Mouse (Mus musculus): ENCODE measurements around the gene Pdzd9. TPM values are rescaled to one million over a fixed set of nuclear protein-coding genes. Genes with fewer than 3 reads are reported as not detected.

Pdzd9 gene
- polyA plus RNA-seq, 1 experiment from 2014 or later = 0.43 TPM

DNA sequence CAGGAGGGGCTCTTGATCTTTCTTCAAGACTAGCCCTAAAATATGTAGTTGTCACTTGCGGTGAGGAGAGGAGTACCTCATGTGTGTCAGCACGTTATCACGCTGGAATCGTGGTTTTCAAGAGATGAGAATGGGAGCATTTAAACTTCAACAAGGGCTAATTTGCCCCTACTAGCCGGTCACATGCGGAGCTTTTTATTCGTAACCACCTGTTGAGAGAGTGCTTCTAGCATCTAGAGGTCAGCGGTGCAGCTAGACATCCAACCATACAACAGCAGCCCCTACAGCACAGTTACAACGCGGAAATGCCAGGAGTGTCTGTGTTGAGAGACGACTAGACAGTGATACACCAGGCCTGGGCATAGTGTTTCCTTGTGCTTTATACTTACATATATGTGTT is 34.3 kb downstream of the Pdzd9 start:
- DNase-seq (ENCODE audit: low spot score) = peak; percentile 22

DNA sequence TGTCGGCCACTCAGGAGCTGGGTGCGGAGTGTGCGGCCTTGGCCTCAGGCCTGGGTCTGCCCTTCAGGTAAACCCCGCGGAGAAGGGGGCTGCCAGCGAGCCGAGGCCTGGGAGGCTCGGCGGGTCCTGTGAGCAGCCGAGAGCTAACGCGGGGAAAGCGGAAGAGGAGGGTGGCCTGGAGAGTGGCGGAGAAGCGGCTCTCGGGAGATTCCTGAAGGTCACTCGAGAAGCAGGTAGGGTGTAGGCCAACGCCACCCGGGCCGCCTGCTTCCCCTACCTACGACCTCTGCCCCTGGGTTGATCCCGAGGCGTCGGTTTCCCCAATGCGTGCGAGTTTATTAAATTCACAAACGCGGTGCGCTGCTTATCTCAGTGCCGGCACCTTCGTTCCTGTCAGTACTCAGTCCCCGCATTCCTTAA is 34.8 kb downstream of the Pdzd9 start:
- DNase-seq (ENCODE audit: low spot score) = no peak

DNA sequence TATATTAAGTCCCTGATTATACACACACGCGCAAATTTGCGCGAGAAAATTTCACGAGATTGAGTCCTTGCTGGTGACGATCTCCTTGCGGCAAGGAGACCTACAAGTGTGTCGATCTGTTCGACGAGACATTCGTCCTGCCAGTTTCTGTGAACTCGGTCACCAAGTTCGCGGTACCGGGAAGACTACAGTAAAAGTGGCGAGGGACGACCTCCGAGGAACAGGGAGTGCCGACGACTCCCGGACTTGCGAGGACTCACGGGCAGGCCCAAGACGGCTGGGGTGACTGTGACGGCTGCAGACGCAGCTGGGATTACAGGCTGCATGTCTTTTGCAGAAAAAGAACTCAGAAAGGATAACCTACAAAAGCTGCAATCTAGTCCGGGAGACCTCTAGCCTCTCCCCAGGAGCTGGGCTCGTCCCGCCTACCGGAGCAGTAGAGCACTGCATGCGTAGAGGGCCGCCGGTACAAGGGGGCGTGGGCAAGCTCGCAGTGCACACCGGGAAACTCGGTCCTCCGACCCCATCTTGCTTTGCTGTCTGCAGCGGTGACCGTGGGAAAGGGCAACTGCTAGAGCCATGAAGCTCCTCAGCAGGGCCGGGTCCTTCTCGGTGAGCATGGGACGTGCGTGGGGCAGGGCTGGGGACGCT is 35.3 kb downstream of the Pdzd9 start, which contains the start of gene Uqcrc2:
TSS of gene Uqcrc2 (plus strand) at position 466 of the 651 bp plus-strand sequence.
- peak; percentile 91 for DNase-seq (ENCODE audit: low spot score)

DNA sequence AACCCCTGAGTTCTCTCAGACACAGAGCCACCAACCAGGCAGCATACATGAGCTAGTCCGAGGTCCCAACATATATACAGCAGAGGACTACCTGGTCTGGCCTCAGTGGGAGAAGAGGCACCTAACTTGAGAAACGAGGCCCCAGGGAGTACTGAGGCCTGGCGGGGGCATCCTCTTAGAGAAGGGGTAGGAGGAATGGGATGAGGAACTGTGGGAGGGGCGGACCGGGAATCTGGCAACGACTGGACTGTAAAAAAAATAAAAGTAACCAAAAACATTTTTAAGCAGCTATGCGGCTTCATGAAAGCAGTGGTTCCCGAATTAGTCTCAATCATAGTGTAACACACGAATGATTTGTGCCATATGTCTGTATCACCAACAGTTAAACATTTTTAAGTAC is 35.8 kb downstream of the Pdzd9 start:
- DNase-seq (ENCODE audit: low spot score) = peak; percentile 4

DNA sequence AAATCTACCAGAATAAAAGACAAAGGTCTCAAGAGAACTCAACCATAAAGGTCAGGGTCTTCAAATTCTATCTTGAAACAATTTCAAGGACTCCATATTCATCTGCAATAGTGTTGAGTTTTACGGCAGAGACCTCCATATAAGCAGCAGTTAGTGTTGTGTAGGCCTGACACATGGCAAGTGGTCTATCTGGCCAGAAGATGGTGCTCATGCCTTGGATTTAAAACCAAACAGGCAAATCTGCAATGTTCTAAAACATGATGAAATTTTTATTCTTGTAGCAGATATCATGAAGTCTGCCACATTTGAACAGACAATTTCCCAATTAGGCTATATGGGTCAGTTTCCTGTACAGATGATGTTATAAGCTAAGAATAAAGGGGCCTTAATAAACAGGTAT is 37.6 kb downstream of the Pdzd9 start:
- peak; percentile 42 for DNase-seq (ENCODE audit: low spot score)

DNA sequence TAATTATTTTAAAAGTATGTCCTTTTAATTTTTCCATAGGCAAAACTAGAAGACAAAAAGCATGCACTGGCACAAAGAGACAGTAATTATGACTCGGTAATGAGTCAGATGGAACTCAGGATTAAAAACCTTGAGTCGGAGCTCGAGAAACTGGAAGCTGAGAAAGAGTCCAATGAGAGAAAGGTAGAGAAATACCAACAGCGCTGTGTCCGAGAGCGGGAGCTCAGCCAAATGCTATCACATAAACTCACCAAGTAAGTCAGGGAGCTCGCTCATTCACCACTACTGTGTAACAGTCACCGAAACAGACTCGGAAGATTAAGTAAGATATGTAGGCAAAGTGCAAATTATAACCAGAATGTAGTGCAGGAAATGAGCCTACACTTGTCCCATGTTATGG is 49.3 kb downstream of the Pdzd9 start:
- DNase-seq (ENCODE audit: low spot score) = no peak

DNA sequence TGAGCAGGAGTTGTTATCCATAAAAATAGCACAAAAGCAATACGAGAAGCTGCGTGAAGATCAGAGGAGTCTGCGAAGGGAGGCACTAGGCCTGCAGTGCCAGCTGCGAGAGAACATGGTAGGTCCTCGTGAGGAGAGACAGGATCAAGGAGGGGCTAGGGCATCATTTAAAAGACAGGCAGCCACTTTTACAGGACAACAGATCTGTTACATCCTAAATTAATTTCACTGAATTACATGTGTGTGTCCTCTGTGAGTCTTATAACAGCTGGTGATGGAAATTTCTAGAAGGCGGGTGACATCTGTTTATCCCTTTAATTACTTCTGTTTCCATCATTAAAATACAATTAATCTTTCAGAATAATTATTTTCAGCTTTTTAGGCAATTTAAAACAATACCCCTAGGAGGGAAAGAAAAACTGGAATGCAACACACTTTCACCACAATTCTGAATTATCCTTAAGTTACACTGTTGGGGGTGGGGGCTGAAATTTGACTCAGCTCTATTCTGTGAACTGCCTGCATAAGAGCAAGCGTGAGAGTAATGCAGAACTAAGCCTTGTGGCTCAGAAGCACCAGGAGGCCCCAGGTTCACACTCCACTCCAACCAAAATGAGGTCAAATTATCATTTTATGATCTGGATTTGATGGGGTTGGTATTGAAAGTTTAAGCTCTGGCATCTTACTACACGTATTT is 49.9 kb downstream of the Pdzd9 start:
- DNase-seq (ENCODE audit: low spot score) = no peak

Other genes with a start within 250 kb of the Pdzd9 start
- gene Uqcrc2, start 35.2 kb downstream of the Pdzd9 start, polyA plus RNA-seq (2015; fragmentation: Nextera tagmentation; extraction: Ambion mirVana) = 213 and 220 TPM in 2 replicates
- 12.5 and 14.9 TPM in 2 replicates for gene Mosmo, start 7.3 kb upstream of the Pdzd9 start, polyA plus RNA-seq (2015; fragmentation: Nextera tagmentation; extraction: Ambion mirVana)
- 0.27 and 0.31 TPM in 2 replicates for gene Vwa3a, start 69.0 kb upstream of the Pdzd9 start, polyA plus RNA-seq (2015; fragmentation: Nextera tagmentation; extraction: Ambion mirVana)
- not detected in 2 replicates for gene Gm5737, start 142.0 kb upstream of the Pdzd9 start, polyA plus RNA-seq (2015; fragmentation: Nextera tagmentation; extraction: Ambion mirVana)
- 28.2 and 30.5 TPM in 2 replicates for gene Eef2k, start 172.5 kb upstream of the Pdzd9 start, polyA plus RNA-seq (2015; fragmentation: Nextera tagmentation; extraction: Ambion mirVana)
- gene Polr3e, start 247.4 kb upstream of the Pdzd9 start, polyA plus RNA-seq (2015; fragmentation: Nextera tagmentation; extraction: Ambion mirVana) = 26.4 and 27.1 TPM in 2 replicates

Data from thymus, postnatal 0 days (tissue).